Mouse (Mus musculus): ENCODE results near the gene Rab3a. TPM values are rescaled to one million over a fixed set of nuclear protein-coding genes. Genes with fewer than 3 reads are reported as not detected.

The Rab3a gene
- polyA plus RNA-seq, 1 experiment from 2014 or later, result 56.6 TPM

DNA sequence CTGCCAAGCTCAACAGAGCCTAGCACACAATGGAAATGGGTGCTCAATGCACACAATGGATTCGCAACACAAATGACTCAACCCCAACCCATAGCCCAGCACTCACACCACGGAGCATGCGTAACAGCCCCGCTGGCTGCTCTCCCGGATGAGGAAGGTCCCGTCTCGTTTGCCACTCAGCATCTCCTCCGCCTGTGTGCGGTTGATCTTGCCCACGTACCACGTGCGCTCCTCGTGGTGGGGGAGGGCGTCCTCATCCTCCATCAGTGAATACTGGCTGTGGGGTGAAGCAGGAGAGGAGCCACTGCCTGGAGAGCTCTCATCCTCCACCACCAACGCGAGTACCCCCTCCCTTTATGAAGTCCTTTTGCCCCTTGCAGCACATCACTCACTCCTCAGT, 14.5 kb downstream of the Rab3a start:
- Histone ChIP-seq H3K9me3 (ENCODE audit: control insufficient read depth, low read length) (no peaks in the 10 kb centered on the region), H3K4me1 (ENCODE audit: control insufficient read depth, insufficient read depth, low read length) (peaks cover 13% of the 10 kb centered on the region), H3K27me3 (ENCODE audit: control insufficient read depth, insufficient read depth, low read length) (peaks cover 2% of the 10 kb centered on the region; the same call in 1 of the 2 replicates), H3K9ac (ENCODE audit: low read length) (no peak overlapping the region), H3K36me3 (ENCODE audit: control insufficient read depth, insufficient read depth, low read length) (peaks cover 13% of the 10 kb centered on the region), H3K27ac (ENCODE audit: low read depth, low read length) (no peak overlapping the region), H3K4me3 (ENCODE audit: low read depth, low read length) (no peak overlapping the region), H3K4me2 (no peak overlapping the region)
- ATAC-seq (ENCODE audit: low FRiP score) (peak; percentile 10; the same call in 1 of the 2 replicates), DNase-seq (ENCODE audit: low spot score, missing footprints) (no peak)
- WGBS, result 85% methylated on average over 16 of the region's 16 CpGs

DNA sequence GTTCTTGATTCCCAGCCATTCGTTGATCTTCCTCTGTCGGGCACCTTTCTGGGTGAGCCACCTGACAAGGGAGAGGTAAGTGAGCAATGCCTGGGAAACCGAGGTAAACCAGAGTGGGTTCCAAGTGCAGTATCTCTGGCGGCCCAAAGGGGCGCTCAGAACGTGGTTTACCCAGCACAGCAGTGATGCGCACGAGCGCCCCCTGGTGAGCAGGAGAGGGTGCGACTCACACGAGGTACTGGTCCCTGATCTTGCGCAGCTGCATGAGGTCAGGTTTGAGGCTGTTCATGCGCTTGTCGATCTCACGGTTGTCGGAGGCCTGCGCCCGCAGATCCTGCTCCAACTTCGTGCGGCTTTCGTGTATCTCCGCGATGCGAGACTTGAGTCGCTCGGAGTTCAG, 14.9 kb downstream of the Rab3a start:
- WGBS, result 8% methylated on average over 26 of the region's 26 CpGs
- Histone ChIP-seq H3K4me1 (ENCODE audit: control insufficient read depth, insufficient read depth, low read length) (peaks cover 13% of the 10 kb centered on the region), H3K4me3 (ENCODE audit: low read depth, low read length) (no peak overlapping the region), H3K36me3 (ENCODE audit: control insufficient read depth, insufficient read depth, low read length) (peaks cover 15% of the 10 kb centered on the region), H3K4me2 (no peak overlapping the region), H3K9me3 (ENCODE audit: control insufficient read depth, low read length) (no peaks in the 10 kb centered on the region), H3K27ac (ENCODE audit: low read depth, low read length) (no peak overlapping the region), H3K9ac (ENCODE audit: low read length) (no peak overlapping the region), H3K27me3 (ENCODE audit: control insufficient read depth, insufficient read depth, low read length) (peaks cover 2% of the 10 kb centered on the region; the same call in 1 of the 2 replicates)
- DNase-seq (ENCODE audit: low spot score, missing footprints) (peak; percentile 99), ATAC-seq (ENCODE audit: low FRiP score) (peak; percentile 68)

- no peak overlapping the region for H3K27ac ChIP-seq (ENCODE audit: low read depth, low read length)
- DNase-seq (ENCODE audit: low spot score, missing footprints) (no peak), ATAC-seq (ENCODE audit: low FRiP score) (no peak)
- WGBS, result 73% methylated on average over 12 of the region's 12 CpGs
- peaks cover 13% of the 10 kb centered on the region for H3K4me1 ChIP-seq (ENCODE audit: control insufficient read depth, insufficient read depth, low read length)
- H3K27me3 ChIP-seq (ENCODE audit: control insufficient read depth, insufficient read depth, low read length), result peaks cover 2% of the 10 kb centered on the region; the same call in 1 of the 2 replicates
- no peaks in the 10 kb centered on the region for H3K9me3 ChIP-seq (ENCODE audit: control insufficient read depth, low read length)
- H3K36me3 ChIP-seq (ENCODE audit: control insufficient read depth, insufficient read depth, low read length), result peaks cover 15% of the 10 kb centered on the region
- H3K9ac ChIP-seq (ENCODE audit: low read length), result no peak overlapping the region
- no peak overlapping the region for H3K4me3 ChIP-seq (ENCODE audit: low read depth, low read length)
- H3K4me2 ChIP-seq, result no peak overlapping the region
Observed at GRCm38 (mm10) chr8:70769858-70770257, 15.4 kb downstream of the Rab3a start.

- no peak overlapping the region for H3K27ac ChIP-seq (ENCODE audit: low read depth, low read length)
- DNase-seq (ENCODE audit: low spot score, missing footprints) (no peak), ATAC-seq (ENCODE audit: low FRiP score) (no peak)
- H3K9ac ChIP-seq (ENCODE audit: low read length), result no peak overlapping the region
- H3K4me3 ChIP-seq (ENCODE audit: low read depth, low read length), result no peak overlapping the region
- peaks cover 2% of the 10 kb centered on the region; the same call in 1 of the 2 replicates for H3K27me3 ChIP-seq (ENCODE audit: control insufficient read depth, insufficient read depth, low read length)
- no peak overlapping the region for H3K4me2 ChIP-seq
- peaks cover 18% of the 10 kb centered on the region for H3K4me1 ChIP-seq (ENCODE audit: control insufficient read depth, insufficient read depth, low read length)
- H3K36me3 ChIP-seq (ENCODE audit: control insufficient read depth, insufficient read depth, low read length), result peaks cover 15% of the 10 kb centered on the region
- H3K9me3 ChIP-seq (ENCODE audit: control insufficient read depth, low read length), result no peaks in the 10 kb centered on the region
- WGBS, result 94% methylated on average over 13 of the region's 13 CpGs
Observed at GRCm38 (mm10) chr8:70770748-70771147, 16.3 kb downstream of the Rab3a start.

GRCm38 (mm10) chr8:70771217-70771616, 16.7 kb downstream of the Rab3a start:
- Histone ChIP-seq H3K4me1 (ENCODE audit: control insufficient read depth, insufficient read depth, low read length) (peaks cover 17% of the 10 kb centered on the region), H3K27me3 (ENCODE audit: control insufficient read depth, insufficient read depth, low read length) (no peaks in the 10 kb centered on the region), H3K36me3 (ENCODE audit: control insufficient read depth, insufficient read depth, low read length) (peaks cover 15% of the 10 kb centered on the region), H3K4me3 (ENCODE audit: low read depth, low read length) (no peak overlapping the region), H3K9me3 (ENCODE audit: control insufficient read depth, low read length) (no peaks in the 10 kb centered on the region), H3K9ac (ENCODE audit: low read length) (no peak overlapping the region), H3K4me2 (no peak overlapping the region), H3K27ac (ENCODE audit: low read depth, low read length) (no peak overlapping the region)
- ATAC-seq (ENCODE audit: low FRiP score), result no peak
- WGBS, result 92% methylated on average over 7 of the region's 7 CpGs
- DNase-seq (ENCODE audit: low spot score, missing footprints), result no peak

DNA sequence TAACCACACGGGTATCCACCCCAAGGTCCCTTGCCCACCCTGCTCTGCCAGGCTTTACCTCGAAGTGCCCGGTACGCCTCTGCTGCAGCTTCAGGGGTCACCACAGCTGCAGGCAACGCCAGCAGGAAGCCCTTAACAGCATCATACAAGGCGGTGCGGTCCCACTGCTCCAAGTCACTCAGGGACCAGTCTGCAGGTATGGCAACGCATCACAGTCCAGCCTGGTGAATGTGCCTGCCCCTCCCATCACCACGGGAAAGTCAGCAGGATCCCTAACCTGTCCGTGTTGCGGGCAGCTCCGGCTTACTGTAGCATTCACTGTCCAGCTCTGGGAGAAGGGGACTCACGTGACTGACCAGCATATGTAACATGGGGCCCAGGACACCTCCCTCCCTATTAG, 17.6 kb downstream of the Rab3a start:
- no peaks in the 10 kb centered on the region for H3K27me3 ChIP-seq (ENCODE audit: control insufficient read depth, insufficient read depth, low read length)
- H3K27ac ChIP-seq (ENCODE audit: low read depth, low read length), result no peak overlapping the region
- H3K36me3 ChIP-seq (ENCODE audit: control insufficient read depth, insufficient read depth, low read length), result peaks cover 15% of the 10 kb centered on the region
- no peaks in the 10 kb centered on the region for H3K9me3 ChIP-seq (ENCODE audit: control insufficient read depth, low read length)
- DNase-seq (ENCODE audit: low spot score, missing footprints), result no peak
- peaks cover 9% of the 10 kb centered on the region for H3K4me1 ChIP-seq (ENCODE audit: control insufficient read depth, insufficient read depth, low read length)
- H3K9ac ChIP-seq (ENCODE audit: low read length), result no peak overlapping the region
- 95% methylated on average over 13 of the region's 13 CpGs for WGBS
- H3K4me2 ChIP-seq, result no peak overlapping the region
- no peak overlapping the region for H3K4me3 ChIP-seq (ENCODE audit: low read depth, low read length)
- no peak for ATAC-seq (ENCODE audit: low FRiP score)

DNA sequence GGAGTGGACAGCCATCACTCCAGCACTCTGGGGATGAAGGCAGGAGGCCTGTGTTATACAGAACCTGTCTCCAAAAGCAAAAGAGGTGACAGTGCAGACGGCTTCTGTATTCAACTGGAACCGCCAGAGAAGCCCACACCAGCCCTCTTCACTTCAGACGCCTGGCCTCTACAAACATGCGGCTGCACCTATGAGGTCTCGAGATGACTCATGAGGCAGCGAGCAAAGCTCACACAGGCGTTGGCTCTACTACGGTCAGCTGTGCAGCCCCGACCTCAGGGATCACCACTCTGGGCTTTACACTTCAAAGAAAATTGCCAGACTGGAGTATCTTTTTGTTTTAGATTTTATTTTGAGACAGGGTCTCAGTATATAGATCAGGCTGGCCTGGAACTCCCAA, 18.4 kb downstream of the Rab3a start:
- no peak overlapping the region for H3K27ac ChIP-seq (ENCODE audit: low read depth, low read length)
- H3K4me3 ChIP-seq (ENCODE audit: low read depth, low read length), result no peak overlapping the region
- H3K27me3 ChIP-seq (ENCODE audit: control insufficient read depth, insufficient read depth, low read length), result no peaks in the 10 kb centered on the region
- WGBS, result 87% methylated on average over 9 of the region's 9 CpGs
- H3K36me3 ChIP-seq (ENCODE audit: control insufficient read depth, insufficient read depth, low read length), result peaks cover 15% of the 10 kb centered on the region
- DNase-seq (ENCODE audit: low spot score, missing footprints), result no peak
- ATAC-seq (ENCODE audit: low FRiP score), result no peak
- H3K9me3 ChIP-seq (ENCODE audit: control insufficient read depth, low read length), result no peaks in the 10 kb centered on the region
- no peak overlapping the region for H3K4me2 ChIP-seq
- H3K9ac ChIP-seq (ENCODE audit: low read length), result no peak overlapping the region; the same call in 1 of the 2 replicates
- peaks cover 14% of the 10 kb centered on the region for H3K4me1 ChIP-seq (ENCODE audit: control insufficient read depth, insufficient read depth, low read length)

- no peak for ATAC-seq (ENCODE audit: low FRiP score)
- Histone ChIP-seq H3K27ac (ENCODE audit: low read depth, low read length) (no peak overlapping the region), H3K27me3 (ENCODE audit: control insufficient read depth, insufficient read depth, low read length) (no peaks in the 10 kb centered on the region), H3K36me3 (ENCODE audit: control insufficient read depth, insufficient read depth, low read length) (peaks cover 11% of the 10 kb centered on the region), H3K4me3 (ENCODE audit: low read depth, low read length) (no peak overlapping the region), H3K9me3 (ENCODE audit: control insufficient read depth, low read length) (no peaks in the 10 kb centered on the region), H3K4me2 (no peak overlapping the region), H3K9ac (ENCODE audit: low read length) (peak overlapping the region; percentile 22; the same call in 1 of the 2 replicates), H3K4me1 (ENCODE audit: control insufficient read depth, insufficient read depth, low read length) (peaks cover 19% of the 10 kb centered on the region)
- 89% methylated on average over 5 of the region's 5 CpGs for WGBS
- no peak for DNase-seq (ENCODE audit: low spot score, missing footprints)
Observed at GRCm38 (mm10) chr8:70773410-70773809, 18.9 kb downstream of the Rab3a start.

DNA sequence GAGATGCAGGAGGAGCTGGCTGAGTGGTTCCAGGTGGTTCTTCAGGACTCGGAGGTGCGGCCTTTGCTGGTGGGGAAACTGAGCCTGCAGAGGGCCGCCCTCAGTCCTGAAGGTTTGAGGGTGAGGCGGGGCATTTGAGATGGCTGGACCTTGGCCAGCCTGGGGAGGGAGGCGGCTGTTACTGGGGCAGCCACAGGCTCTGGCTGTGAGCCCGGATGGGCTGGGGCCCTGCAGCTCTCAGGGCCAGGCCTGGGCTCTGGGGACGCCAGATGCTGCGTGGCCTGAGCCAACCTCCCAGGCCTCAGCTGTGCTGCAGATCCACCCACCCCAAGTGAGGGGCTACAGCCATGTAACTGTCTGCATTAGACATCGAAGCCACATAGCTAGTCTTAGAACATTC, 19.4 kb downstream of the Rab3a start:
- ATAC-seq (ENCODE audit: low FRiP score), result no peak
- H3K36me3 ChIP-seq (ENCODE audit: control insufficient read depth, insufficient read depth, low read length), result peaks cover 7% of the 10 kb centered on the region
- no peak for DNase-seq (ENCODE audit: low spot score, missing footprints)
- H3K4me2 ChIP-seq, result no peak overlapping the region
- H3K27me3 ChIP-seq (ENCODE audit: control insufficient read depth, insufficient read depth, low read length), result no peaks in the 10 kb centered on the region
- H3K4me3 ChIP-seq (ENCODE audit: low read depth, low read length), result no peak overlapping the region
- H3K4me1 ChIP-seq (ENCODE audit: control insufficient read depth, insufficient read depth, low read length), result peaks cover 20% of the 10 kb centered on the region
- 0 out of 2 replicates have a peak overlapping the region, but pooled peaks have one; percentile 20 for H3K9ac ChIP-seq (ENCODE audit: low read length)
- H3K27ac ChIP-seq (ENCODE audit: low read depth, low read length), result no peak overlapping the region
- 88% methylated on average over 9 of the region's 9 CpGs for WGBS
- H3K9me3 ChIP-seq (ENCODE audit: control insufficient read depth, low read length), result no peaks in the 10 kb centered on the region

Measured in midbrain, embryonic 11.5 days (tissue).